In genomic region chr16:32645361-32645914, GRCm38 (mm10) we compare ENCODE assay signal across 8 mouse cellular contexts. TPM values are rescaled to one million over a fixed set of nuclear protein-coding genes. Genes with fewer than 3 reads are reported as not detected.
DNase-seq lines count a peak whose midpoint lies in the region; ATAC-seq and TF ChIP-seq lines count a peak whose summit lies in the region.

No protein-coding gene starts in this region.

- TF ChIP-seq EP300 in lung, postnatal 0 days (IDR thresholded peaks at IDR 0.05), result no peak

- no peaks in the 10 kb centered on the region for H3K27me3 ChIP-seq in forebrain, postnatal 0 days (ENCODE audit: insufficient read depth, low read length)
- no peaks in the 10 kb centered on the region for H3K27me3 ChIP-seq in kidney, embryonic 14.5 days (ENCODE audit: control insufficient read depth, insufficient read depth, low read length)
- H3K27me3 ChIP-seq in lung, postnatal 0 days (replicated peaks; ENCODE audit: insufficient read depth, low read length), result no peaks in the 10 kb centered on the region

- H3K4me1 ChIP-seq in forebrain, postnatal 0 days (ENCODE audit: insufficient read depth), result peaks cover 17% of the 10 kb centered on the region
- H3K4me1 ChIP-seq in kidney, embryonic 14.5 days (ENCODE audit: control insufficient read depth, insufficient read depth, low read length), result peaks cover 26% of the 10 kb centered on the region
- H3K4me1 ChIP-seq in lung, postnatal 0 days (ENCODE audit: insufficient read depth, low read depth, low read length), result peaks cover 6% of the 10 kb centered on the region; the same call in 1 of the 2 replicates

- H3K9me3 ChIP-seq in forebrain, postnatal 0 days (ENCODE audit: low read length), result no peaks in the 10 kb centered on the region
- no peaks in the 10 kb centered on the region for H3K9me3 ChIP-seq in kidney, embryonic 14.5 days (ENCODE audit: control insufficient read depth, low read length)
- no peaks in the 10 kb centered on the region for H3K9me3 ChIP-seq in lung, postnatal 0 days (ENCODE audit: low read length)

- peak; percentile 87 for DNase-seq in 3T3-L1 (ENCODE audit: low read depth, low spot score)
- peak; percentile 10 to 39 for DNase-seq in CD8-positive naive resting alpha-beta T cell, adult 2 months (ENCODE audit: low read depth in 2 of 2, low spot score in 2 of 2)
- peak; percentile 82 for DNase-seq in cerebellum, adult 11 months
- peak; percentile 54 for DNase-seq in forebrain, postnatal 0 days
- DNase-seq in lung, postnatal 0 days (ENCODE audit: low spot score), result peak; percentile 76
- peak; percentile 67 to 81 for DNase-seq in right cerebral cortex, postnatal 10 days (ENCODE audit: low spot score in 2 of 2)
- no peak for DNase-seq in urinary bladder, postnatal 10 days (ENCODE audit: low spot score)

- H3K9ac ChIP-seq in forebrain, postnatal 0 days, result peak overlapping the region; percentile 81; the same call in 1 of the 2 replicates
- H3K9ac ChIP-seq in kidney, embryonic 14.5 days (ENCODE audit: low read depth, low read length), result peak overlapping the region; percentile 14; the same call in 1 of the 2 replicates
- H3K9ac ChIP-seq in lung, postnatal 0 days (replicated peaks; ENCODE audit: low read depth), result no peak overlapping the region

- no peaks in the 10 kb centered on the region for H3K36me3 ChIP-seq in forebrain, postnatal 0 days (ENCODE audit: insufficient read depth)
- no peaks in the 10 kb centered on the region for H3K36me3 ChIP-seq in kidney, embryonic 14.5 days (ENCODE audit: control insufficient read depth, insufficient read depth, low read length)
- no peaks in the 10 kb centered on the region for H3K36me3 ChIP-seq in lung, postnatal 0 days (ENCODE audit: insufficient read depth, low read length)

- peak overlapping the region; percentile 84; the same call in 1 of the 2 replicates for H3K27ac ChIP-seq in forebrain, postnatal 0 days (ENCODE audit: low read depth, low read length)
- H3K27ac ChIP-seq in kidney, embryonic 14.5 days (ENCODE audit: low read depth, low read length), result no peak overlapping the region
- peak overlapping the region; percentile 33; the same call in 1 of the 2 replicates for H3K27ac ChIP-seq in lung, postnatal 0 days (ENCODE audit: low read length)

- ATAC-seq in forebrain, postnatal 0 days, result peak; percentile 23; the same call in 1 of the 2 replicates
- ATAC-seq in kidney, embryonic 14.5 days (ENCODE audit: low FRiP score, low TSS enrichment), result no peak
- peak; percentile 53 for ATAC-seq in lung, postnatal 0 days

- peak overlapping the region; percentile 68 for H3K4me2 ChIP-seq in forebrain, postnatal 0 days (ENCODE audit: low read depth)
- H3K4me2 ChIP-seq in kidney, embryonic 14.5 days (replicated peaks; ENCODE audit: low read depth, low read length), result peak overlapping the region; percentile 83
- peak overlapping the region; percentile 97 for H3K4me2 ChIP-seq in lung, postnatal 0 days (replicated peaks; ENCODE audit: low read depth, low read length)

- peak overlapping the region; percentile 92 for H3K4me3 ChIP-seq in forebrain, postnatal 0 days (ENCODE audit: low read depth, low read length)
- H3K4me3 ChIP-seq in kidney, embryonic 14.5 days (ENCODE audit: low read length), result peak overlapping the region; percentile 75
- H3K4me3 ChIP-seq in lung, postnatal 0 days (ENCODE audit: low read depth, low read length), result peak overlapping the region; percentile 84

- TF ChIP-seq CTCF in forebrain, postnatal 0 days (IDR thresholded peaks at IDR 0.05; ENCODE audit: low read depth), result peak; percentile 47; the same call in 1 of the 2 replicates
- TF ChIP-seq CTCF in lung, postnatal 0 days (IDR thresholded peaks at IDR 0.05), result peak; percentile 62

- WGBS in forebrain, postnatal 0 days, result 12% methylated on average over 14 of the region's 14 CpGs
- 24% methylated on average over 14 of the region's 14 CpGs for WGBS in kidney, embryonic 14.5 days
- 12% methylated on average over 14 of the region's 14 CpGs for WGBS in lung, postnatal 0 days

RNA-seq across cellular contexts. Expression of gene Tnk2, which starts 1.8 kb away (rescaled TPM):
- total RNA-seq in forebrain, postnatal 0 days (2014; rRNA removed), result 48.4 and 55.3 TPM in 2 replicates
- 10.3 and 13.2 TPM in 2 replicates for polyA plus RNA-seq in forebrain, postnatal 0 days (2015; fragmentation: Nextera tagmentation; extraction: Ambion mirVana)
- polyA plus RNA-seq in kidney, embryonic 14.5 days (2014; fragmentation: Nextera tagmentation; extraction: Ambion mirVana), result 10.7 and 11.0 TPM in 2 replicates
- polyA plus RNA-seq in lung, postnatal 0 days (2015; fragmentation: Nextera tagmentation; extraction: Ambion mirVana), result 19.8 and 22.4 TPM in 2 replicates

RNA-seq across cellular contexts. Expression of gene Tfrc, which starts 36.7 kb away (rescaled TPM):
- 70.3 and 112 TPM in 2 replicates for total RNA-seq in forebrain, postnatal 0 days (2014; rRNA removed)
- 34.8 and 35.3 TPM in 2 replicates for polyA plus RNA-seq in forebrain, postnatal 0 days (2015; fragmentation: Nextera tagmentation; extraction: Ambion mirVana)
- polyA plus RNA-seq in kidney, embryonic 14.5 days (2014; fragmentation: Nextera tagmentation; extraction: Ambion mirVana), result 38.1 and 62.0 TPM in 2 replicates
- 14.6 and 16.0 TPM in 2 replicates for polyA plus RNA-seq in lung, postnatal 0 days (2015; fragmentation: Nextera tagmentation; extraction: Ambion mirVana)
